Mouse (Mus musculus): Measurements from ENCODE around the gene Slc16a14.
A peak's percentile ranks its signal among the peaks of the same experiment; 100 is the strongest.
"Not testable (repeated sequence)": the region's sequence is repeated elsewhere in the genome, so short reads cannot be mapped to it uniquely, and the experiment has no call there.

Slc16a14 gene

DNA sequence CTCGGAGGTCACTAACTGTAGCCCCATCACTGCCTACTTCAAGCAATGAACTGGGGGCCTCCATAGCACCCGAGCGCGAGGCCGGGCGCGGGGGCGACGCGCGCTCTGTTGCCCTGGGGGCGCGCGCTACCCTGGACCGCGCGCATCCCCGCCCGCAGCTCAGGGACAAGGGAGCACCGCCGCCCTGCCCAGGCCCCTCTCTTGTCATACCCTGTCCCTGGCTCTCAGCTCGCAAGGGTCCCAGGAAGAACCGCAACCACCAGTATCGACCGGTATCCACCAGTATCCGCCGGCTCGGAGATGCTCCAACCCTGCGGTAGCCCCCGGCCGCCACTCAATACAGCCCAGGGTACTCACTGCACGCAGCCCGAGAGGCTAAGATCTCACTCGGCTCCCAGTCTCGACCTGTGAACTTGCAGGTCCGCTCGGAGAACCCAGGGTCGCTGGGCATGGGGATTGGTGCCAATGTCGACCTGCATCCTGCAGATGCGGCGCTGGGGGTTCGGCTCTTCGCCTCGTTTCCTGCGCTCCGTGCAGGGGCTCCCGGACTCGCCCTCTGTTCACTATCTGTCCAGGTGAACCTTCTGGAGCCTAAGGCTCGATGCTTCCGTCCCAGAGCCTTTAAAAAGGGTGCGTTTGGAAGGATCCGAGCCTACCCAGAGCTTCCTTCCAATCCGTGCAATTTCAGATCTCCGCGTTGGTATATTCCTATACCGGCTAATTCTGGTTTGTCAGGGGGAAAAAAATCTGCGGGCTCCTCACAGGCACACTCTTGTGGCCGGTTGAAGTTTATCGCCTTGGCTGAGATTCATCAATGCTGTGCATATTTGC, at the start of gene Slc16a14:
TSS of gene Slc16a14 (minus strand) at position 632 of the 831 bp plus-strand sequence.
- peak; percentile 40 for DNase-seq (ENCODE audit: low spot score)

- DNase-seq (ENCODE audit: low spot score): not testable (repeated sequence)
Measured at GRCm38 (mm10) chr1:84961779-84962178, 26.8 kb upstream of the Slc16a14 start.

- DNase-seq (ENCODE audit: low spot score): not testable (repeated sequence)
Measured at GRCm38 (mm10) chr1:84957713-84958112, 22.8 kb upstream of the Slc16a14 start.

DNA sequence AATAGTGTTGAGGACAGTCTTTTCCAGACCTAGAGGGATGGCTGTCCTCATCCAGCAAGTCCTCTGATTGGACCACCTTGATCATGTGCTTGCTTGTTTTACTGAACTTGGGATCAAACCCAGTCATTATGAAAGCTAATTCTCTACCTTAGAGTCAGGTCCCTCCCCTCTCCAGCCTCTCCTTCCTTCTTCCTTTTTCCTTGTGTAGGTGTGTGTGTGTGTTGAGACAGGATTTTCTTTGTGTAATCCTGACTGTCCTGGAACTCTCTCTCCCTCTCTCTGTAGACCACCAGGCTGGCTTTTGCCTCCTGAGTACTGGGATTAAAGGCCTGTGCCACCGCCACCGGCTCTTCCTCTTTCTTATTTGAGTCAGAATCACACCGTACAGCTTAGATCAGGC, 21.8 kb upstream of the Slc16a14 start:
- DNase-seq (ENCODE audit: low spot score): not testable (repeated sequence)

- DNase-seq (ENCODE audit: low spot score): peak; percentile 15
Measured at GRCm38 (mm10) chr1:84952456-84953181, 17.7 kb upstream of the Slc16a14 start.

- DNase-seq (ENCODE audit: low spot score): no peak
Measured at GRCm38 (mm10) chr1:84951566-84951965, 16.6 kb upstream of the Slc16a14 start.

- peak; percentile 65 for DNase-seq (ENCODE audit: low spot score)
Measured at GRCm38 (mm10) chr1:84947390-84947789, 12.5 kb upstream of the Slc16a14 start.

- DNase-seq (ENCODE audit: low spot score): peak; percentile 34
Measured at GRCm38 (mm10) chr1:84945950-84946349, 11.0 kb upstream of the Slc16a14 start.

DNA sequence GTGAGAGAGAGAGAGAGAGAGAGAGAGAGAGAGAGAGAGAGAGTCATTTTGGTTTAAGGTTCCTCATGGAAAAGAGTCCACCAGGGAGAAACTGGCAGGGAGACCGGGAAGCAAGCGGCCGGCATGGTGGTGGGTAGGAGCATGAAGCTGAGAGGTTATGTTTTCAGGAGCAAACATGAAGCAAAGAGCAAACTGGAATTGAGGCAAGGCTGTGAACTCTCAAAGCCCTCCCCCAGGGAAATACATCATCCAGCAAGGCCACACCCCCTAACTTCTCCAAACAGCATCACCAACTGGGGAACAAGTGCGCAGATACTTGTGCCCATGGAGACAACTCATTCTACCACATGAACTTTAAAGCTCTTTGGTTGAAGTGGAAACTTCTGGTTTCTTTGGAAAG, 8.6 kb upstream of the Slc16a14 start:
- DNase-seq (ENCODE audit: low spot score): no peak

DNA sequence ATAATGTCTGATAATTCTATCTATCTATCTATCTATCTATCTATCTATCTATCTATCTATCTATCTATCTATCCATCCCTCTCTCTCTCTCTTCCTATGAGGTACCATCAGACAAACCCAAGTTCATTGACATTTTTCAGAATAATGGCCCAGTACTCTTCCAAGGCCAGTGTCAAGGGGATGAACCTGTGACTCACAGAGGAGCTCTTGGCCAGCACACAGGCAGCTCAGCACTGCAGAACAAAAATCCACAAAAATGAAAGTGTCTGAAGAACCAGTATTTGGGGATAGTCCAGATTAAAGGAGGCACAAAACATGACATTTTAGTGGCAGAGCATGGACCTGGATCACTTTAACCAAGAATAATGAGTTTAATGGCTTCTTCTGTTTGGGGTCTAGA, 7.7 kb upstream of the Slc16a14 start:
- no peak for DNase-seq (ENCODE audit: low spot score)

- no peak for DNase-seq (ENCODE audit: low spot score)
Measured at GRCm38 (mm10) chr1:84940322-84940721, 5.4 kb upstream of the Slc16a14 start.

- DNase-seq (ENCODE audit: low spot score): no peak
Measured at GRCm38 (mm10) chr1:84939466-84939865, 4.5 kb upstream of the Slc16a14 start.

- no peak for DNase-seq (ENCODE audit: low spot score)
Measured at GRCm38 (mm10) chr1:84936716-84937510, 2.0 kb upstream of the Slc16a14 start.

DNA sequence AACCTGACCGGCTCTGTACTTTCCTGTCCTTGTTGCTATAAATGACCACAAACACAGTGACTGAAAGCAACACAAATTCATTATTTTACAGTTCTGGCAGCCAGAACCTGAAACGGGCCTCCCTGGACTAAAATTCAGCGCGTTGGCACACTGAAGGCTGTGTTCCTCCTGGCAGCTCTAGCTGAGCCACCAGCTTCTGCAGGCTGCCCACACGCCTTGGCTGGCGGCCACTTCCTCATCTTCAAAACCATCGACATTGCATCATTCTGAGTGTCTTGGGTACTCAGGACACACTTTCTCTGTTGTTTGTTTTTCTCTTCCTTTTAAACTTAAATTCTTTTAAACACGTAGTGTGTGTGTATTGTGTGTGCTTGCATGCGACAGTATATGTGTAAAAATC, 734 bp upstream of the Slc16a14 start:
- no peak for DNase-seq (ENCODE audit: low spot score)

DNA sequence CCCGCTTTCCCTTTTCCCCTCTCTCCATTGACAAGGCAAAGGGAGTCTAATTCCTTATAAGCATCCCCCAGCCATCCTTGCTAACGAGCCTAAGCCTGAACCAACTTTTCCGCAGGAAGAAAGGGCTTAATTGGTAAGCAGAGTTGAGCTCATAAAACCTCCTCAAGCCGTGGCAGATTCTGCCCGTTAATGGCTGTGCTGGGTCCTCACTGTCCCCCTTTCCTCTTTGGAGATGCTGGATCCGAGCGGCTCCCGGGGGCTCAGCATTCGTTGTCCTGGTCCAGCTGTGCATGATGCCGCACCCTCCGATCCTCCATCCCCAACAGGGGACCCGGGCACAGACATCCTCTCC, 807 bp downstream of the Slc16a14 start:
- no peak for DNase-seq (ENCODE audit: low spot score)

DNA sequence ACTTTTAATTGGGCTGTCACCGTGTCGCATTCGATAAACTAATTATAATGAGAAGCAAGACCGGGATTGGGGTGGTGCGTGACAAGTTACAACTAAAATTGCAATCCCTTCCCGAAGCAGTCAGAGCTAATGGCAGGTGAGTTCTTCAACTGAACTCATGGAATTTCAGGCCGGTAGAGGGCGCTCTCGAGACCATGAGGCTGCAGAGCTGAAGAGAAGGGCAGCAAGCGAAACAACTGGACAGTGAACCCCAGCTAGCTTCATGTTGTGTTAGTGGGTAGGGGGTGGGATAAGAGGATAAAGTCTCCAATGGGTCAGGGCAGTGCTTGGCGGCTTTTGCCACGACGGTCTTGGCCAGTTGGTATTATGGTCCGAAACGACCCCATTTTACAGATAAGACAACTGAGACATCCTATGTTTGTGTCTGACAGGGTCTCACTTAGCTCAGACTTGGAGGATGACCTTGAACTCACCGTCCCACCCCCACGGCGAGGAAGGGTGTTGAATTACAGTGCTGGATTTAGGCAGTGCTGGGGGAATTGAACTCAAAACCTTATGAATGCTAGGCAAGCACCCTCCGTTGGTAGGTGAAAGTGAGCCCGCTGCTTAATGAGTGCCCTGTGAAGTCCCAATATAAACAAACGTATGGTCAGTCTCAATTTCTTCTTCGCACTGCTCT, 1.3 kb downstream of the Slc16a14 start:
- DNase-seq (ENCODE audit: low spot score): peak; percentile 53

GRCm38 (mm10) chr1:84925599-84925998, 9.3 kb downstream of the Slc16a14 start:
- DNase-seq (ENCODE audit: low spot score): no peak

GRCm38 (mm10) chr1:84924134-84924533, 10.8 kb downstream of the Slc16a14 start:
- DNase-seq (ENCODE audit: low spot score): no peak

DNA sequence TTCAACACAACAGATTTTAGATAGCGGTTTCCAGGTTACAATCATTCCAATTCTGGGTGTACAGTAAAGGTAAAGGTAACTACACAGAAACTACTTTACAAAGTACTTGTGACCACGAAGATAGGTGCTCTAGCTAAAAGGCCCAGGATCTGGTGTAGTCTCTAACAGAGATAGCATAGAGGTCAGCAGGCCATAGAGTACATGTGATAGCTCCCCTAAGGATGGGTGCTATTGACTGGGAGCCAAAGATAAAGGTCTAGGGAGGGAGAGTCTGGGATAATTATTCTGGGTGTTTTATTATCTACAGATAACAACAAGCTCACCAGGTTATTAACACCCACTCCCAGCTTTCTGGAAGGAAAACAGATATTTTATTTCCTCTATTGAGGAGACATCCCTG, 11.5 kb downstream of the Slc16a14 start:
- no peak for DNase-seq (ENCODE audit: low spot score)

DNA sequence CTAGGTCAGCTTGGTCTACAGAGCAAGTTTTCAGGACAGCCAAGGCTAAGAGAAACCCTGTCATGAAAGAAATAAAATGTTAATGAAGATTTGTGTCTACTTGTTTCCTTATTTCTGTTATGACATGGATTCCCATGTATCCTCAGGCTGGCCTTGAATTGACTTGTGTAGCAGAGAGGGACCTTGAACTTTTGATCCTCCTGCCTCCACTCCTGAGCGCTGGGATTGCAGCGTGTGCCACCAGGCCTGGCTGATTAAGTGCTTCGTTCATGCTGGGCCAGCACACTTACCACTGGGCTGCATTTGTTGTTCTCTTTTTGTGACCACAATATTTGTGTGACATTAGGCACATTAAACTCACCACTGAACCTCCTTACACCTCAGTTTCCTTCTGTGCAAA, 16.1 kb downstream of the Slc16a14 start:
- no peak for DNase-seq (ENCODE audit: low spot score)

GRCm38 (mm10) chr1:84915010-84915409, 19.9 kb downstream of the Slc16a14 start:
- no peak for DNase-seq (ENCODE audit: low spot score)

- DNase-seq (ENCODE audit: low spot score): no peak
Measured at GRCm38 (mm10) chr1:84912571-84912970, 22.4 kb downstream of the Slc16a14 start.
